Mouse (Mus musculus) left cerebral cortex, postnatal 14 days (tissue): ENCODE measurements around the gene Atp6v0a1. TPM values are rescaled to one million over a fixed set of nuclear protein-coding genes. Genes with fewer than 3 reads are reported as not detected.

Experiments used
- DNase-seq, 2 experiments: peaks; one replicate each; pipeline ENCODE4 v3.0.0; 2021 to 2022; ENCODE audit warnings: low spot score in 2 of 2, mixed read lengths in 1 of 2
- intact Hi-C: fragments of 180-260 bp; cut with DNase I; formaldehyde crosslinking; loops from one replicate; pipeline ENCODE4 v1.15.1; 2025
- total RNA-seq, 2 experiments: library from RNA; stranded (reverse); gene quantifications; 2 replicates each; pipeline ENCODE4 v1.2.3; 2021

Atp6v0a1 gene
- total RNA-seq, 2 experiments from 2014 or later, result 489 to 499 TPM

- DNase-seq, result no peak
Measured at GRCm38 (mm10) chr11:101008206-101009045, 826 bp upstream of the Atp6v0a1 start.

GRCm38 (mm10) chr11:101009888-101010784 lies 884 bp downstream of the Atp6v0a1 start:
- peak in 1 of 2 experiments; percentile 39 for DNase-seq
- intact Hi-C loops, result loop anchor here (5.0 kb wide), 1 partner anchor 47 kb away; no protein-coding TSS in a partner anchor

More at GRCm38 (mm10) chr11:101008206-101009045, 826 bp upstream of the Atp6v0a1 start:
- intact Hi-C loops, result no loop called here

GRCm38 (mm10) chr11:101011641-101012040 lies 2.4 kb downstream of the Atp6v0a1 start:
- no peak for DNase-seq
- intact Hi-C loops, result loop anchor here (5.0 kb wide), 1 partner anchor 46 kb away; no protein-coding TSS in a partner anchor

GRCm38 (mm10) chr11:101023371-101023770 lies 14.1 kb downstream of the Atp6v0a1 start:
- intact Hi-C loops, result no loop called here
- DNase-seq, result peak in 1 of 2 experiments; percentile 37

- intact Hi-C loops, result no loop called here
Measured at GRCm38 (mm10) chr11:101024001-101024400, 14.7 kb downstream of the Atp6v0a1 start.

DNA sequence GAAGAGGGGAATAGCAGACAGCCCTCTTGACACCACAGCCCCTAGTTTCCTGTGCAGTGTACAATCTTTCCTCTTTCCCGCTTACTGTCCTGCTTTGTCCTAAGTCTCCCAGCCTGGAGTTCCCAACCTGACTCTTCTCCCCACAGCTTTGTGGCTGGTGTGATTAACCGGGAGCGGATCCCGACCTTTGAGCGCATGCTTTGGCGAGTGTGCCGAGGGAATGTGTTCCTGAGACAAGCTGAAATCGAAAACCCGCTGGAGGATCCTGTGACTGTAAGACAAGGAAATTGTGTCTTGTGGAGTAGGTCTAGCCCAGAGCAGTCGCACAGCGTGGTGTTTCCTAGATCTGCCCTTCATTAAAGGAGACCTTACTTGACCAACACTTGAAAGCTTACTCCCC lies 17.9 kb downstream of the Atp6v0a1 start:
- intact Hi-C loops, result no loop called here
- DNase-seq, result no peak

More at GRCm38 (mm10) chr11:101024001-101024400, 14.7 kb downstream of the Atp6v0a1 start:
- DNase-seq, result no peak

DNA sequence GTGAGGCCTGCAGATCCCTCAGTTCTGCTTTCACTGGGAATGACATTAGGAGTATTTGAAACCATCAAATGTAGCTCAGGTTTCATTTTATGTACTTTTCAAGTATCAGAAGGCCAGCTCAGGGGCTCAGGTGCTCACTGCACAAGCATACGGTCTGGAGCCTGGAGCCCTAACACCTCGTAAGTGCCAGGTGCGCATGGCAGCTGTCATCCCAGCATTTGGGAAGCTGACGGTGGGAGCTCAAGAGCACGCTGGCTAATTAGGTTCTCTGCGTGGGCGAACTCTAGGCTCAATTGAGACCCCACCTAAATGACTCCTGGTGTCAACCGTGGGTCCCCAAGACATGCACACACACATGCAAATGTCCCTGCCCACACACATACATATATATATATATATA lies 20.1 kb downstream of the Atp6v0a1 start:
- intact Hi-C loops, result no loop called here
- no peak for DNase-seq

GRCm38 (mm10) chr11:101030136-101030807 lies 21.0 kb downstream of the Atp6v0a1 start:
- no peak for DNase-seq
- intact Hi-C loops, result no loop called here

- DNase-seq, result no peak
- intact Hi-C loops, result no loop called here
Measured at GRCm38 (mm10) chr11:101030808-101031156, 21.5 kb downstream of the Atp6v0a1 start.

GRCm38 (mm10) chr11:101031470-101031869 lies 22.2 kb downstream of the Atp6v0a1 start:
- intact Hi-C loops, result no loop called here
- no peak for DNase-seq

- no peak for DNase-seq
- intact Hi-C loops, result no loop called here
Measured at GRCm38 (mm10) chr11:101033856-101034500, 24.7 kb downstream of the Atp6v0a1 start.

GRCm38 (mm10) chr11:101034614-101035327 lies 25.5 kb downstream of the Atp6v0a1 start:
- intact Hi-C loops, result no loop called here
- no peak for DNase-seq

GRCm38 (mm10) chr11:101035328-101035695 lies 26.1 kb downstream of the Atp6v0a1 start:
- no peak for DNase-seq

GRCm38 (mm10) chr11:101037795-101038194 lies 28.5 kb downstream of the Atp6v0a1 start:
- no peak for DNase-seq
- intact Hi-C loops, result no loop called here

More at GRCm38 (mm10) chr11:101035328-101035695, 26.1 kb downstream of the Atp6v0a1 start:
- intact Hi-C loops, result no loop called here

- intact Hi-C loops, result no loop called here
- DNase-seq, result no peak
Measured at GRCm38 (mm10) chr11:101045826-101046225, 36.6 kb downstream of the Atp6v0a1 start.

- intact Hi-C loops, result no loop called here
- no peak for DNase-seq
Measured at GRCm38 (mm10) chr11:101046440-101046839, 37.2 kb downstream of the Atp6v0a1 start.

DNA sequence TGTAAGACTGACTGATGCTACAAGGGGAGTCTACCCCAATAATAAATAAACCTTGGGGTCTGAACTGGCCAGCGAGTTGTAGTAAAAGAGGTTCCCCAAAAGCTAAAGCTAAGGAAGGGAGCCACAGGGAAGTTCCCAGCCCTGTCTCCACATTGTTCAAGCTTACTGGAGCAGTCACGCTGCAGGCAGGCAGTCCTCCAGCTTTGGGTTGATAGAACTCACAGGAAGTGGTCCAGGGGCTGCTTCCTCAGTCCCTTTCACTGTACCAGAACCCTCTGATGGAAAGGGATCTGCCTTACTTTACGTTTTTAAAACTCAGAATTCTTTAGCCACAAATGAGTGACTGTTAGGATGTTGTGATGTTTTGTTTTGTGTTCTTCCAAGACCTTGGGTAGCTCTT lies 38.2 kb downstream of the Atp6v0a1 start:
- intact Hi-C loops, result no loop called here
- no peak for DNase-seq

DNA sequence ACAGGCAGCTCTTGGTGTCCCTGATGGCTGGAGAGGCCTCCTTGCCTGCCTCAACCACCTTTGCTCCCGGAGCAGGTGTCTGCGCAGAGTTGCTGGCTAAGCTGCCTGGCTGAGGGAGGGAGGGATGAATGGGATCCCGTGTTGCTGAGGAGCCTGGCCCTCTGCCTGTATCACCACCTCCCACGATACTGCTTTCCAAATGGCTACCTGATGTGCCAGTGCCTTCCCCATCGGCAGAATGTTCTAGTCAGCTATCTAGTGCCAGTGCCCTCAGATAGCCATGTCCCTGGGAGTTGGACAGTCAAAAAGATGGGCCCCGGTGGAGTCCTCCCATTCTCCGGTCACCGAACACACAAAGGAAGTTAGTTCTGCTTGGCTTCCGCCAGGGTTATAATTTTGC lies 41.1 kb downstream of the Atp6v0a1 start:
- no peak for DNase-seq
- intact Hi-C loops, result no loop called here
